Mouse (Mus musculus): Measurements from ENCODE around the gene Gm49776. TPM values are rescaled to one million over a fixed set of nuclear protein-coding genes. Genes with fewer than 3 reads are reported as not detected.

The Gm49776 gene
- polyA plus RNA-seq, 1 experiment from 2014 or later: 2.4 TPM

- ATAC-seq (replicated peaks; ENCODE audit: insufficient number of reproducible peaks, insufficient read depth, low FRiP score, low read depth): no peak
- no peaks in the 10 kb centered on the region for H3K27me3 ChIP-seq
- no peaks in the 10 kb centered on the region for H3K9me3 ChIP-seq (replicated peaks)
- no peak overlapping the region for H3K9ac ChIP-seq
- no peak overlapping the region for H3K4me2 ChIP-seq
- H3K36me3 ChIP-seq: peaks cover 19% of the 10 kb centered on the region
- H3K4me3 ChIP-seq: no peak overlapping the region
- whole genome bisulfite sequencing: 58% methylated on average over 9 of the region's 9 CpGs
- no peak overlapping the region for H3K27ac ChIP-seq
- peaks cover 28% of the 10 kb centered on the region for H3K4me1 ChIP-seq (replicated peaks)
These were observed 39.5 kb downstream of the Gm49776 start for GRCm38 (mm10) chr16:18218580-18218996.

- Histone ChIP-seq H3K27me3 (no peaks in the 10 kb centered on the region), H3K4me3 (no peak within 1 kb of the TSS), H3K27ac (no peak within 1 kb of the TSS), H3K9ac (no peak within 1 kb of the TSS), H3K4me2 (no peak within 1 kb of the TSS), H3K9me3 (replicated peaks) (no peaks in the 10 kb centered on the region), H3K36me3 (peaks cover 9% of the 10 kb centered on the region; the same call in 1 of the 2 replicates), H3K4me1 (replicated peaks) (peaks cover 28% of the 10 kb centered on the region)
- WGBS: 81% methylated on average over 4 of the region's 4 CpGs
- ATAC-seq (replicated peaks; ENCODE audit: insufficient number of reproducible peaks, insufficient read depth, low FRiP score, low read depth): no peak
These were observed 40.5 kb downstream of the Gm49776 start, which contains the start of gene Ccdc188 for GRCm38 (mm10) chr16:18217579-18217978. Gene Ccdc188, plus strand, starts transcription at chr16:18217879.

GRCm38 (mm10) chr16:18214858-18215257, 43.3 kb downstream of the Gm49776 start:
- WGBS: 48% methylated on average over 7 of the region's 7 CpGs
- peak overlapping the region; percentile 70 for H3K27ac ChIP-seq
- peaks cover 29% of the 10 kb centered on the region for H3K4me1 ChIP-seq (replicated peaks)
- no peaks in the 10 kb centered on the region for H3K36me3 ChIP-seq
- H3K4me3 ChIP-seq: no peak overlapping the region; the same call in 1 of the 2 replicates
- peak overlapping the region; percentile 44 for H3K4me2 ChIP-seq
- H3K9ac ChIP-seq: no peak overlapping the region
- ATAC-seq (replicated peaks; ENCODE audit: insufficient number of reproducible peaks, insufficient read depth, low FRiP score, low read depth): no peak; the same call in 1 of the 2 replicates
- H3K9me3 ChIP-seq (replicated peaks): no peaks in the 10 kb centered on the region
- peaks cover 4% of the 10 kb centered on the region; the same call in 1 of the 2 replicates for H3K27me3 ChIP-seq

GRCm38 (mm10) chr16:18213689-18214088, 44.4 kb downstream of the Gm49776 start:
- peaks cover 4% of the 10 kb centered on the region; the same call in 1 of the 2 replicates for H3K27me3 ChIP-seq
- WGBS: 65% methylated on average over 6 of the region's 6 CpGs
- H3K4me3 ChIP-seq: no peak overlapping the region
- H3K4me2 ChIP-seq: no peak overlapping the region
- ATAC-seq (replicated peaks; ENCODE audit: insufficient number of reproducible peaks, insufficient read depth, low FRiP score, low read depth): peak; percentile 34
- H3K36me3 ChIP-seq: no peaks in the 10 kb centered on the region
- H3K4me1 ChIP-seq (replicated peaks): peaks cover 26% of the 10 kb centered on the region
- H3K9me3 ChIP-seq (replicated peaks): no peaks in the 10 kb centered on the region
- H3K9ac ChIP-seq: no peak overlapping the region
- no peak overlapping the region for H3K27ac ChIP-seq

- Histone ChIP-seq H3K9ac (no peak overlapping the region), H3K4me3 (no peak overlapping the region), H3K27me3 (peaks cover 4% of the 10 kb centered on the region; the same call in 1 of the 2 replicates), H3K4me2 (no peak overlapping the region), H3K27ac (no peak overlapping the region), H3K4me1 (replicated peaks) (peaks cover 23% of the 10 kb centered on the region), H3K36me3 (no peaks in the 10 kb centered on the region), H3K9me3 (replicated peaks) (no peaks in the 10 kb centered on the region)
- WGBS: 41% methylated on average over 10 of the region's 10 CpGs
- no peak; the same call in 1 of the 2 replicates for ATAC-seq (replicated peaks; ENCODE audit: insufficient number of reproducible peaks, insufficient read depth, low FRiP score, low read depth)
These were observed 46.5 kb downstream of the Gm49776 start for GRCm38 (mm10) chr16:18211417-18212171.

GRCm38 (mm10) chr16:18210701-18211416, 47.3 kb downstream of the Gm49776 start:
- Histone ChIP-seq H3K27ac (no peak overlapping the region), H3K27me3 (peaks cover 4% of the 10 kb centered on the region; the same call in 1 of the 2 replicates), H3K4me1 (replicated peaks) (peaks cover 23% of the 10 kb centered on the region), H3K4me3 (no peak overlapping the region), H3K36me3 (no peaks in the 10 kb centered on the region), H3K4me2 (no peak overlapping the region), H3K9ac (no peak overlapping the region), H3K9me3 (replicated peaks) (no peaks in the 10 kb centered on the region)
- no peak for ATAC-seq (replicated peaks; ENCODE audit: insufficient number of reproducible peaks, insufficient read depth, low FRiP score, low read depth)
- 24% methylated on average over 8 of the region's 8 CpGs for WGBS

GRCm38 (mm10) chr16:18203430-18204091, 54.6 kb downstream of the Gm49776 start:
- Histone ChIP-seq H3K27ac (no peak overlapping the region), H3K4me2 (no peak overlapping the region), H3K27me3 (no peaks in the 10 kb centered on the region), H3K36me3 (no peaks in the 10 kb centered on the region), H3K4me3 (no peak overlapping the region), H3K9me3 (replicated peaks) (no peaks in the 10 kb centered on the region), H3K9ac (no peak overlapping the region), H3K4me1 (replicated peaks) (no peaks in the 10 kb centered on the region)
- WGBS: 63% methylated on average over 7 of the region's 7 CpGs
- no peak for ATAC-seq (replicated peaks; ENCODE audit: insufficient number of reproducible peaks, insufficient read depth, low FRiP score, low read depth)

GRCm38 (mm10) chr16:18202061-18202460, 56.1 kb downstream of the Gm49776 start:
- Histone ChIP-seq H3K4me1 (replicated peaks) (no peaks in the 10 kb centered on the region), H3K27me3 (no peaks in the 10 kb centered on the region), H3K9me3 (replicated peaks) (no peaks in the 10 kb centered on the region), H3K4me2 (no peak overlapping the region), H3K27ac (no peak overlapping the region), H3K36me3 (no peaks in the 10 kb centered on the region), H3K9ac (no peak overlapping the region), H3K4me3 (no peak overlapping the region)
- ATAC-seq (replicated peaks; ENCODE audit: insufficient number of reproducible peaks, insufficient read depth, low FRiP score, low read depth): no peak
- WGBS: 86% methylated on average over 1 of the region's 1 CpGs

GRCm38 (mm10) chr16:18201620-18202019, 56.5 kb downstream of the Gm49776 start:
- no peaks in the 10 kb centered on the region for H3K9me3 ChIP-seq (replicated peaks)
- H3K9ac ChIP-seq: no peak overlapping the region
- H3K36me3 ChIP-seq: no peaks in the 10 kb centered on the region
- no peak overlapping the region for H3K27ac ChIP-seq
- no peak overlapping the region for H3K4me2 ChIP-seq
- WGBS: 26% methylated on average over 1 of the region's 1 CpGs
- no peak for ATAC-seq (replicated peaks; ENCODE audit: insufficient number of reproducible peaks, insufficient read depth, low FRiP score, low read depth)
- H3K27me3 ChIP-seq: no peaks in the 10 kb centered on the region
- no peaks in the 10 kb centered on the region for H3K4me1 ChIP-seq (replicated peaks)
- H3K4me3 ChIP-seq: no peak overlapping the region

- no peak overlapping the region for H3K27ac ChIP-seq
- no peak for ATAC-seq (replicated peaks; ENCODE audit: insufficient number of reproducible peaks, insufficient read depth, low FRiP score, low read depth)
- no peaks in the 10 kb centered on the region for H3K27me3 ChIP-seq
- peaks cover under 1% of the 10 kb centered on the region; the same call in 1 of the 2 replicates for H3K4me1 ChIP-seq (replicated peaks)
- H3K9ac ChIP-seq: no peak overlapping the region
- H3K36me3 ChIP-seq: no peaks in the 10 kb centered on the region
- WGBS: 58% methylated on average over 2 of the region's 2 CpGs
- no peak overlapping the region for H3K4me3 ChIP-seq
- no peak overlapping the region for H3K4me2 ChIP-seq
- H3K9me3 ChIP-seq (replicated peaks): no peaks in the 10 kb centered on the region
These were observed 58.1 kb downstream of the Gm49776 start for GRCm38 (mm10) chr16:18200062-18200461.

Data from heart, embryonic 15.5 days (tissue).